Mouse (Mus musculus) intestine, embryonic 16.5 days (tissue): Measurements from ENCODE around the gene Ccn2. TPM values are rescaled to one million over a fixed set of nuclear protein-coding genes. Genes with fewer than 3 reads are reported as not detected.

Experiments
- ATAC-seq: fragments of 200-750 bp; cut with Nextera tagmentation; 2 replicates; pipeline ENCODE4 v1.8.0; 2017; ENCODE audit warnings: moderate TSS enrichment, moderate library complexity
- H3K27ac ChIP-seq: fragments of 300-500 bp; sonication (generic); 2 replicates; pipeline ENCODE4 v1.5.1; 2014; ENCODE audit warnings: mild to moderate bottlenecking, low read length
- H3K27me3 ChIP-seq: fragments of 300-500 bp; sonication (generic); replicated peaks from 2 replicates; pipeline ENCODE4 v1.6.1; 2014; ENCODE audit warnings: low read length, control low read depth, mixed read lengths; ENCODE audit not compliant: control insufficient read depth, insufficient read depth
- H3K36me3 ChIP-seq: fragments of 300-500 bp; sonication (generic); 2 replicates; pipeline ENCODE4 v1.6.1; 2014; ENCODE audit warnings: low read length, control low read depth; ENCODE audit not compliant: control insufficient read depth, insufficient read depth
- H3K4me1 ChIP-seq: fragments of 300-500 bp; sonication (generic); 2 replicates; pipeline ENCODE4 v1.6.1; 2014; ENCODE audit warnings: low read length, control low read depth, mixed read lengths; ENCODE audit not compliant: control insufficient read depth, insufficient read depth
- H3K4me2 ChIP-seq: fragments of 300-500 bp; sonication (generic); 2 replicates; pipeline ENCODE4 v1.6.1; 2014; ENCODE audit warnings: low read depth, low read length, control low read depth
- H3K4me3 ChIP-seq: fragments of 300-500 bp; sonication (generic); 2 replicates; pipeline ENCODE4 v1.5.1; 2014; ENCODE audit warnings: mild to moderate bottlenecking, low read length
- H3K9ac ChIP-seq: fragments of 300-500 bp; sonication (generic); 2 replicates; pipeline ENCODE4 v1.6.1; 2014; ENCODE audit warnings: low read depth, low read length
- H3K9me3 ChIP-seq: fragments of 300-500 bp; sonication (generic); 2 replicates; pipeline ENCODE4 v1.6.1; 2016; ENCODE audit warnings: low read length, control low read depth; ENCODE audit not compliant: control insufficient read depth
- WGBS: fragments of 180-500 bp; shearing (Covaris S2); extraction: QIAGEN DNeasy Blood & Tissue Kit; methylation state at CpG from one replicate; pipeline ENCODE4 v1.1.7; 2014; 5-methylcytosine and 5-hydroxymethylcytosine counted together
- polyA plus RNA-seq: library from polyadenylated mRNA; unstranded; fragments of >200 nt; fragmentation: Nextera tagmentation; extraction: Ambion mirVana; gene quantifications from 2 replicates; pipeline ENCODE4 v1.2.1, GENCODE M21; 2015

The Ccn2 gene
- polyA plus RNA-seq, 1 experiment from 2014 or later = 12.7 TPM

DNA sequence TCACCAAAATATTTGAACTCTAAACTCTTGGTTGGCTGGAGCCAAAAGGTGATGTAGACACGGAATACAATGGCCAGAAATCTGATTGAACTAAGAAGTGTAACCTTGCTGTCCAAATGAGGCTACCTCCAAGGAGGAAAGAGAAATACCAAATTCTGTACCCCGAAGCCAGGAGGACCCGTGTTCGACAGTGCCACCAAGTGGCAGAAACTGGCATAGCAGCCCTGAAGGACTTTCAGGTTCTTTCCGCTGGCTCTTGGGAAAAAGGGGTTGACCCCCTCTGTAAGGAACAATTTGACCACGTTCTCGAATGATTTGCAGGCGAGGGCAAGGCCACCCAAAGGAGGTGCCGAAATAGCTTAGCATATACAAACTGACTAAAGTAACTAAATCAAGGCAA is 26.3 kb downstream of the Ccn2 start:
- Histone ChIP-seq H3K4me2 (no peak overlapping the region), H3K27ac (no peak overlapping the region), H3K27me3 (no peaks in the 10 kb centered on the region), H3K36me3 (no peaks in the 10 kb centered on the region), H3K9ac (no peak overlapping the region), H3K4me3 (no peak overlapping the region), H3K9me3 (no peaks in the 10 kb centered on the region), H3K4me1 (no peaks in the 10 kb centered on the region)
- 40% methylated on average over 9 of the region's 9 CpGs for WGBS
- ATAC-seq = no peak

GRCm38 (mm10) chr10:24622586-24622985 is 27.3 kb downstream of the Ccn2 start:
- H3K9me3 ChIP-seq = no peaks in the 10 kb centered on the region
- 40% methylated on average over 7 of the region's 7 CpGs for whole genome bisulfite sequencing
- no peak for ATAC-seq
- H3K4me1 ChIP-seq = no peaks in the 10 kb centered on the region
- H3K4me3 ChIP-seq = no peak overlapping the region
- no peaks in the 10 kb centered on the region for H3K36me3 ChIP-seq
- H3K27me3 ChIP-seq = no peaks in the 10 kb centered on the region
- H3K4me2 ChIP-seq = no peak overlapping the region
- no peak overlapping the region for H3K27ac ChIP-seq
- H3K9ac ChIP-seq = no peak overlapping the region

DNA sequence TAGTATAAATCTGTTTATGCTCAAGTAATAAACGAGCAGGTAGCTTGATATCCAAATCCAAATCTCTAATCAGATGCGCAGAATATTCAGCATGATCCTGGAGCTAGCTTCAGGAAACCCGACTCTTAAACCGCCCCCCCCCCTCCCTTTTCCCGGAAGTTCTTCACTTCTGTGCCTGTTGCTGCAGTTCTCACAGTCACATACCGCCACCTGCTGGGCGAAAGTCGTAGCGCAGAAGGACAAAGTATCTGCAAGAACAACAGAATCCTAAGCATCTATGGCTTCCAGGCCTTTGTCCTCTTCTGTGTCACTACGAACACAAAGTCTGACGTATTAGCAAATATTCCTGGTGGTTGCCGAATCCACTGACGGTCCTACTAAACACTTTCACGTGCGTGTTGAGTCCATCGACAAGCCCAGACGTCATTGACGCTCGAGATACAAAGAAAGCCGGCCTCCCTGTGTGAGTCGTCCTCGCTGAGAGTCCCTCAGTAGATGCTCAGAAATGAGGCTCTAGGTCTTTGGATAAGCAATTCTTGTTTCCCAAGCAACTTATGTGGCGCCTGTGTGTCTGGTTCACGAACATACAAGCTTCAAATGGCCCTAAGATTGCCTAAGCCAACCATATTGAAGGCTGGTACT is 29.9 kb downstream of the Ccn2 start:
- no peaks in the 10 kb centered on the region for H3K9me3 ChIP-seq
- WGBS = 39% methylated on average over 24 of the region's 24 CpGs
- no peaks in the 10 kb centered on the region for H3K36me3 ChIP-seq
- H3K4me1 ChIP-seq = 0 out of 2 replicates have a peak, but pooled peaks cover 3% of the 10 kb centered on the region
- no peak for ATAC-seq
- H3K4me3 ChIP-seq = no peak overlapping the region
- no peak overlapping the region for H3K9ac ChIP-seq
- no peaks in the 10 kb centered on the region for H3K27me3 ChIP-seq
- H3K27ac ChIP-seq = no peak overlapping the region
- no peak overlapping the region for H3K4me2 ChIP-seq

- no peaks in the 10 kb centered on the region for H3K36me3 ChIP-seq
- no peak overlapping the region for H3K27ac ChIP-seq
- no peak overlapping the region for H3K4me2 ChIP-seq
- H3K4me3 ChIP-seq = no peak overlapping the region
- H3K27me3 ChIP-seq = no peaks in the 10 kb centered on the region
- ATAC-seq = no peak
- 0 out of 2 replicates have a peak, but pooled peaks cover 6% of the 10 kb centered on the region for H3K4me1 ChIP-seq
- whole genome bisulfite sequencing = 68% methylated on average over 12 of the region's 12 CpGs
- no peaks in the 10 kb centered on the region for H3K9me3 ChIP-seq
- no peak overlapping the region for H3K9ac ChIP-seq
These were observed 32.0 kb downstream of the Ccn2 start for GRCm38 (mm10) chr10:24627262-24627661.

DNA sequence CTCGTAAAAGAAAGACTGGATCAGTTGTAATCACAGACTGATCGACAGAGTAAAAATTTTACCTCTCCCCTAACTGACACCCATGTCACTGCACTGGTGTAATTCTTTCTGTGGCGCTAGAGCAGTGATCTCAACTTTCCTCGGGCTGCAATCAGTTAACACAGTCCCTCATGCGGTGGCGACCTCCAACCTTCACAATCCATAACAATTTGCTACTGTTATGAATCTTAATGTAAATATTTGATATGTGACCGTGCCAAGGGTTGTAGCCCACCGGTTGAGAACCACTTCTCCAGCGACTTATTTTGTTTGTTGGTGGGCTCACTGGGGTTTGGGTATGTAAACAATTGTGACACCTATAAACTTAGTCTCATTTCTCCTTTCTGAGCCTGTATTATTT is 33.2 kb downstream of the Ccn2 start:
- 0 out of 2 replicates have a peak overlapping the region, but pooled peaks have one; percentile 38 for H3K9ac ChIP-seq
- no peaks in the 10 kb centered on the region for H3K27me3 ChIP-seq
- ATAC-seq = no peak
- H3K36me3 ChIP-seq = no peaks in the 10 kb centered on the region
- 37% methylated on average over 9 of the region's 9 CpGs for WGBS
- H3K27ac ChIP-seq = peak overlapping the region; percentile 85
- H3K4me2 ChIP-seq = peak overlapping the region; percentile 36
- peak overlapping the region; percentile 14 for H3K4me3 ChIP-seq
- 0 out of 2 replicates have a peak, but pooled peaks cover 6% of the 10 kb centered on the region for H3K4me1 ChIP-seq
- H3K9me3 ChIP-seq = no peaks in the 10 kb centered on the region

GRCm38 (mm10) chr10:24629086-24629720 is 34.0 kb downstream of the Ccn2 start:
- Histone ChIP-seq H3K9ac (0 out of 2 replicates have a peak overlapping the region, but pooled peaks have one; percentile 38), H3K4me2 (peak overlapping the region; percentile 36), H3K27me3 (no peaks in the 10 kb centered on the region), H3K4me3 (peak overlapping the region; percentile 14), H3K27ac (peak overlapping the region; percentile 87), H3K36me3 (no peaks in the 10 kb centered on the region), H3K9me3 (no peaks in the 10 kb centered on the region), H3K4me1 (peaks cover 7% of the 10 kb centered on the region; the same call in 1 of the 2 replicates)
- 52% methylated on average over 9 of the region's 9 CpGs for WGBS
- peak; percentile 94 for ATAC-seq

DNA sequence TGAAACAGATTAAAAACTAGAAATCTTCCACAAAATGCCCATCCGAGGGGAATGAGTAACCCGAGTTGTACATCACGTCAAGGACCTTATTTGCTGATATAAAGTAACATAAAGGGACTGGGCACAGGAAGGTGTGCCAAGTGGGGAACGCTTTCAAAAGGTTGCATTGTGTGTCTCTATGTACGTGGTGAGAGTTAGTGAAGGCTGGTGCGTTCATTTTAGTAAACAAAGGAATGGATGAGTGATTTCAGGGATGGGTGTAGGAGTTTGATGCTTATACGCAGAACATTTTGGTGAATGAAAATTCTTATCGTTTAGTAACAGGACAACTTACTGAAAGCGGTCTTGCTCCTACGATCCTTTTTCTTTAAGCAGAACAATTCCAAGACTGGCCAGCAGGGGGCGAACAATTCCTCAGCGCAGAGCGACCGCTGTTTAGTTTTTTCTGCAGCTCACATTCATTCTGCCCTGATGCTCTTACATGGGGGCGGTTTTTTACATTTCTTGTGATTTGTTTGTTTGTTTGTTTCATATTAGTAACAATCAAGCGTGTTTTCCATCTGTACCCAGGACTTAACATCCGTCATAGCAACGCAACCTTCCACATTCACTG is 35.3 kb downstream of the Ccn2 start:
- Histone ChIP-seq H3K9me3 (no peaks in the 10 kb centered on the region), H3K27me3 (no peaks in the 10 kb centered on the region), H3K36me3 (no peaks in the 10 kb centered on the region), H3K9ac (no peak overlapping the region), H3K4me2 (0 out of 2 replicates have a peak overlapping the region, but pooled peaks have one; percentile 15), H3K4me3 (no peak overlapping the region), H3K27ac (no peak overlapping the region), H3K4me1 (peaks cover 16% of the 10 kb centered on the region)
- ATAC-seq = no peak
- WGBS = 28% methylated on average over 18 of the region's 18 CpGs

DNA sequence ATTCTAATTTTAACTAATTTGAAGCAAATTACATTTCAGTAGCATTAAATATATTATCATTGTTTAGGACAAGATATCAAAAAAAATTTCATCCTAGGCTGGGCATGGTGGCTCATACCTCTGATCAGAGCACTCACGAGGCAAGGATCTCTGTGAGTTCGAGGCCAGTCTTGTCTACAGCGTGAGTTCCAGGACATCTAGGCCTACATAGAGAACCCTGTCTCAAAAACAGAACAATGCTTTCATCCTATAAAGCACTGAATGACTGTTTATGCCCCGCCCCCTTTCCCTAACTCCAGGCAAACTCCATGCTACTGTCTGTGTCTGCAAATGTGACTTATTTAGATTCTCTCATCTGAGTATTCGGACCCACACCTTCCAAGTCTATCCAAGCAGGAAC is 35.9 kb downstream of the Ccn2 start:
- 90% methylated on average over 5 of the region's 5 CpGs for WGBS
- Histone ChIP-seq H3K9me3 (no peaks in the 10 kb centered on the region), H3K27ac (no peak overlapping the region), H3K9ac (no peak overlapping the region), H3K36me3 (no peaks in the 10 kb centered on the region), H3K4me1 (peaks cover 21% of the 10 kb centered on the region), H3K4me3 (no peak overlapping the region), H3K4me2 (no peak overlapping the region), H3K27me3 (no peaks in the 10 kb centered on the region)
- no peak for ATAC-seq

GRCm38 (mm10) chr10:24634288-24634687 is 39.0 kb downstream of the Ccn2 start:
- no peak for ATAC-seq
- Histone ChIP-seq H3K27ac (peak overlapping the region; percentile 96), H3K9ac (peak overlapping the region; percentile 62), H3K9me3 (no peaks in the 10 kb centered on the region), H3K27me3 (no peaks in the 10 kb centered on the region), H3K4me3 (no peak overlapping the region), H3K4me1 (peaks cover 38% of the 10 kb centered on the region), H3K36me3 (no peaks in the 10 kb centered on the region), H3K4me2 (0 out of 2 replicates have a peak overlapping the region, but pooled peaks have one; percentile 6)
- 43% methylated on average over 9 of the region's 9 CpGs for WGBS
